Mouse (Mus musculus): ENCODE data around the gene Acad12. TPM values are rescaled to one million over a fixed set of nuclear protein-coding genes. Genes with fewer than 3 reads are reported as not detected.

Acad12 gene
- polyA plus RNA-seq, 1 experiment from 2014 or later = 1.1 TPM

- Histone ChIP-seq H3K4me3 (no peak overlapping the region), H3K4me2 (replicated peaks) (no peak overlapping the region), H3K4me1 (no peaks in the 10 kb centered on the region), H3K9me3 (no peaks in the 10 kb centered on the region), H3K27ac (replicated peaks) (no peak overlapping the region), H3K27me3 (no peaks in the 10 kb centered on the region), H3K36me3 (0 out of 2 replicates have a peak, but pooled peaks cover 3% of the 10 kb centered on the region), H3K9ac (replicated peaks) (no peak overlapping the region)
- 90% methylated on average over 1 of the region's 1 CpGs for WGBS
- no peak for ATAC-seq (replicated peaks)
Observed at GRCm38 (mm10) chr5:121570787-121571186, 48.0 kb downstream of the Acad12 start.

- Histone ChIP-seq H3K4me3 (no peak overlapping the region), H3K4me1 (no peaks in the 10 kb centered on the region), H3K27ac (replicated peaks) (no peak overlapping the region), H3K4me2 (replicated peaks) (no peak overlapping the region), H3K9ac (replicated peaks) (no peak overlapping the region), H3K27me3 (no peaks in the 10 kb centered on the region), H3K36me3 (0 out of 2 replicates have a peak, but pooled peaks cover 3% of the 10 kb centered on the region), H3K9me3 (no peaks in the 10 kb centered on the region)
- ATAC-seq (replicated peaks) = no peak
- 67% methylated on average over 9 of the region's 9 CpGs for WGBS
Observed at GRCm38 (mm10) chr5:121569881-121570420, 48.8 kb downstream of the Acad12 start.

GRCm38 (mm10) chr5:121566035-121566681 lies 52.6 kb downstream of the Acad12 start:
- WGBS = 93% methylated on average over 16 of the region's 16 CpGs
- H3K36me3 ChIP-seq = 0 out of 2 replicates have a peak, but pooled peaks cover under 1% of the 10 kb centered on the region
- H3K4me2 ChIP-seq (replicated peaks) = no peak overlapping the region
- H3K9me3 ChIP-seq = no peaks in the 10 kb centered on the region
- H3K4me3 ChIP-seq = no peak overlapping the region
- ATAC-seq (replicated peaks) = no peak
- H3K27ac ChIP-seq (replicated peaks) = no peak overlapping the region
- no peaks in the 10 kb centered on the region for H3K27me3 ChIP-seq
- no peaks in the 10 kb centered on the region; the same call in 1 of the 2 replicates for H3K4me1 ChIP-seq
- H3K9ac ChIP-seq (replicated peaks) = no peak overlapping the region

- ATAC-seq (replicated peaks) = 0 out of 2 replicates have a peak, but pooled peaks have one; percentile 48
- no peak overlapping the region for H3K4me3 ChIP-seq
- H3K4me1 ChIP-seq = no peaks in the 10 kb centered on the region; the same call in 1 of the 2 replicates
- peak overlapping the region; percentile 19 for H3K4me2 ChIP-seq (replicated peaks)
- H3K36me3 ChIP-seq = no peaks in the 10 kb centered on the region
- no peaks in the 10 kb centered on the region for H3K27me3 ChIP-seq
- H3K9ac ChIP-seq (replicated peaks) = no peak overlapping the region
- H3K9me3 ChIP-seq = no peaks in the 10 kb centered on the region
- WGBS = 14% methylated on average over 11 of the region's 11 CpGs
- no peak overlapping the region for H3K27ac ChIP-seq (replicated peaks)
Observed at GRCm38 (mm10) chr5:121564468-121564895, 54.3 kb downstream of the Acad12 start.

GRCm38 (mm10) chr5:121562436-121562835 lies 56.3 kb downstream of the Acad12 start:
- ATAC-seq (replicated peaks) = no peak
- H3K27ac ChIP-seq (replicated peaks) = no peak overlapping the region
- H3K4me3 ChIP-seq = no peak overlapping the region
- no peak overlapping the region for H3K4me2 ChIP-seq (replicated peaks)
- H3K27me3 ChIP-seq = no peaks in the 10 kb centered on the region
- no peaks in the 10 kb centered on the region for H3K9me3 ChIP-seq
- H3K4me1 ChIP-seq = no peaks in the 10 kb centered on the region; the same call in 1 of the 2 replicates
- 87% methylated on average over 3 of the region's 3 CpGs for WGBS
- no peaks in the 10 kb centered on the region for H3K36me3 ChIP-seq
- H3K9ac ChIP-seq (replicated peaks) = no peak overlapping the region

GRCm38 (mm10) chr5:121549196-121549595 lies 69.5 kb downstream of the Acad12 start:
- no peak overlapping the region for H3K27ac ChIP-seq (replicated peaks)
- no peak for ATAC-seq (replicated peaks)
- no peaks in the 10 kb centered on the region for H3K36me3 ChIP-seq
- WGBS = 90% methylated on average over 7 of the region's 7 CpGs
- no peak overlapping the region for H3K4me2 ChIP-seq (replicated peaks)
- no peak overlapping the region for H3K9ac ChIP-seq (replicated peaks)
- no peaks in the 10 kb centered on the region for H3K27me3 ChIP-seq
- H3K4me3 ChIP-seq = no peak overlapping the region
- H3K4me1 ChIP-seq = peaks cover 14% of the 10 kb centered on the region
- H3K9me3 ChIP-seq = no peaks in the 10 kb centered on the region

GRCm38 (mm10) chr5:121547084-121547483 lies 71.7 kb downstream of the Acad12 start:
- Histone ChIP-seq H3K4me1 (peaks cover 35% of the 10 kb centered on the region), H3K9me3 (no peaks in the 10 kb centered on the region), H3K36me3 (no peaks in the 10 kb centered on the region), H3K4me2 (replicated peaks) (no peak overlapping the region), H3K9ac (replicated peaks) (no peak overlapping the region), H3K27ac (replicated peaks) (no peak overlapping the region), H3K27me3 (no peaks in the 10 kb centered on the region), H3K4me3 (no peak overlapping the region)
- 93% methylated on average over 3 of the region's 3 CpGs for WGBS
- ATAC-seq (replicated peaks) = no peak

Other genes with a start within 250 kb of the Acad12 start
- gene Trafd1, start 233.3 kb downstream of the Acad12 start, polyA plus RNA-seq (2015; fragmentation: Nextera tagmentation; extraction: Ambion mirVana) = 138 and 142 TPM in 2 replicates
- gene Naa25, start 221.0 kb downstream of the Acad12 start, polyA plus RNA-seq (2015; fragmentation: Nextera tagmentation; extraction: Ambion mirVana) = 54.7 and 59.0 TPM in 2 replicates
- gene Tmem116, start 167.0 kb downstream of the Acad12 start, polyA plus RNA-seq (2015; fragmentation: Nextera tagmentation; extraction: Ambion mirVana) = 1.0 and 2.2 TPM in 2 replicates
- 137 and 144 TPM in 2 replicates for gene Erp29, start 166.4 kb downstream of the Acad12 start, polyA plus RNA-seq (2015; fragmentation: Nextera tagmentation; extraction: Ambion mirVana)
- 0.08 TPM in 1 of 2 replicates, not detected in the other for gene Adam1b, start 115.5 kb downstream of the Acad12 start, polyA plus RNA-seq (2015; fragmentation: Nextera tagmentation; extraction: Ambion mirVana)
- 3.7 and 3.8 TPM in 2 replicates for gene Adam1a, start 73.5 kb downstream of the Acad12 start, polyA plus RNA-seq (2015; fragmentation: Nextera tagmentation; extraction: Ambion mirVana)
- not detected in 2 replicates for gene Gm42878, start 73.5 kb downstream of the Acad12 start, polyA plus RNA-seq (2015; fragmentation: Nextera tagmentation; extraction: Ambion mirVana)
- gene Mapkapk5, start 73.0 kb downstream of the Acad12 start, polyA plus RNA-seq (2015; fragmentation: Nextera tagmentation; extraction: Ambion mirVana) = 57.1 and 61.9 TPM in 2 replicates
- 97.5 and 97.8 TPM in 2 replicates for gene Aldh2, start 25.1 kb downstream of the Acad12 start, polyA plus RNA-seq (2015; fragmentation: Nextera tagmentation; extraction: Ambion mirVana)
- gene Acad10, start 41.6 kb upstream of the Acad12 start, polyA plus RNA-seq (2015; fragmentation: Nextera tagmentation; extraction: Ambion mirVana) = 1.0 and 1.1 TPM in 2 replicates
- gene Brap, start 41.6 kb upstream of the Acad12 start, polyA plus RNA-seq (2015; fragmentation: Nextera tagmentation; extraction: Ambion mirVana) = 51.1 and 55.4 TPM in 2 replicates
- 67.2 and 80.1 TPM in 2 replicates for gene Atxn2, start 92.4 kb upstream of the Acad12 start, polyA plus RNA-seq (2015; fragmentation: Nextera tagmentation; extraction: Ambion mirVana)
- 5.9 and 6.7 TPM in 2 replicates for gene Sh2b3, start 218.7 kb upstream of the Acad12 start, polyA plus RNA-seq (2015; fragmentation: Nextera tagmentation; extraction: Ambion mirVana)
- 58.9 and 59.3 TPM in 2 replicates for gene Pheta1, start 230.0 kb upstream of the Acad12 start, polyA plus RNA-seq (2015; fragmentation: Nextera tagmentation; extraction: Ambion mirVana)

Measured in forebrain, embryonic 15.5 days (tissue).